Mouse (Mus musculus) kidney, adult 2 months (tissue): Measurements from ENCODE around the gene B3gntl1. TPM values are rescaled to one million over a fixed set of nuclear protein-coding genes. Genes with fewer than 3 reads are reported as not detected.

Source experiments
- DNase-seq: peaks from one replicate; pipeline ENCODE4 v3.0.0; 2021
- H3K27ac ChIP-seq: fragments of 200-500 bp; 2 replicates; pipeline ENCODE4 v1.5.1; 2012; ENCODE audit warnings: low read depth, low read length, control low read depth, inconsistent platforms; ENCODE audit not compliant: insufficient read depth
- H3K27me3 ChIP-seq: fragments of 200-500 bp; replicated peaks from 2 replicates; pipeline ENCODE4 v1.6.1; 2012; ENCODE audit warnings: mild to moderate bottlenecking, moderate library complexity, low read length, inconsistent platforms; ENCODE audit not compliant: control insufficient read depth, insufficient read depth
- H3K36me3 ChIP-seq: fragments of 200-500 bp; 2 replicates; pipeline ENCODE4 v1.6.1; 2012; ENCODE audit warnings: mild to moderate bottlenecking, moderate library complexity, low read length, inconsistent platforms; ENCODE audit not compliant: control insufficient read depth, insufficient read depth
- H3K4me1 ChIP-seq: fragments of 200-500 bp; 2 replicates; pipeline ENCODE4 v1.6.1; 2011; ENCODE audit warnings: low read length; ENCODE audit not compliant: control insufficient read depth, insufficient read depth
- H3K4me3 ChIP-seq: fragments of 200-500 bp; 2 replicates; pipeline ENCODE4 v1.5.1; 2011; ENCODE audit warnings: mild to moderate bottlenecking, low read depth, low read length, control low read depth; ENCODE audit not compliant: insufficient read depth
- CTCF ChIP-seq: fragments of 200-500 bp; conservative IDR thresholded peaks from 2 replicates; pipeline ENCODE4 v1.5.1; 2011; ENCODE audit warnings: low read depth, mild to moderate bottlenecking, control low read depth, low read length, moderate library complexity, mixed read lengths; ENCODE audit not compliant: insufficient read depth, insufficient read length
- POLR2A ChIP-seq: fragments of 200-500 bp; IDR thresholded peaks from one replicate; pipeline ENCODE4 v1.6.1; 2011; ENCODE audit warnings: low read depth, low read length, control low read depth
- WGBS: fragments of 180-500 bp; shearing (Covaris S2); methylation state at CpG from one replicate; pipeline ENCODE4 v1.1.7; 2018; 5-methylcytosine and 5-hydroxymethylcytosine counted together
- polyA plus RNA-seq: library from polyadenylated mRNA; depleted of rRNA; stranded (reverse); fragments of >200 nt; gene quantifications from 2 replicates; pipeline ENCODE4 v1.2.3, GENCODE M21; 2012; rRNA removed

The B3gntl1 gene
- polyA plus RNA-seq, 1 experiment: 4.9 TPM

- WGBS: 91% methylated on average over 3 of the region's 3 CpGs
- H3K4me3 ChIP-seq: no peak overlapping the region
- DNase-seq: no peak
- no peaks in the 10 kb centered on the region for H3K36me3 ChIP-seq
- no peak for TF ChIP-seq CTCF
- no peak for TF ChIP-seq POLR2A
- H3K27me3 ChIP-seq: no peaks in the 10 kb centered on the region
- H3K27ac ChIP-seq: no peak overlapping the region
- no peaks in the 10 kb centered on the region for H3K4me1 ChIP-seq
Measured at GRCm38 (mm10) chr11:121601422-121601821, 71.5 kb downstream of the B3gntl1 start.

GRCm38 (mm10) chr11:121597254-121597653 lies 75.7 kb downstream of the B3gntl1 start:
- WGBS: 79% methylated on average over 6 of the region's 6 CpGs
- H3K4me3 ChIP-seq: no peak overlapping the region
- TF ChIP-seq POLR2A (no peak), CTCF (no peak)
- H3K4me1 ChIP-seq: no peaks in the 10 kb centered on the region
- no peak overlapping the region for H3K27ac ChIP-seq
- H3K36me3 ChIP-seq: no peaks in the 10 kb centered on the region; the same call in 1 of the 2 replicates
- no peaks in the 10 kb centered on the region for H3K27me3 ChIP-seq
- no peak for DNase-seq

DNA sequence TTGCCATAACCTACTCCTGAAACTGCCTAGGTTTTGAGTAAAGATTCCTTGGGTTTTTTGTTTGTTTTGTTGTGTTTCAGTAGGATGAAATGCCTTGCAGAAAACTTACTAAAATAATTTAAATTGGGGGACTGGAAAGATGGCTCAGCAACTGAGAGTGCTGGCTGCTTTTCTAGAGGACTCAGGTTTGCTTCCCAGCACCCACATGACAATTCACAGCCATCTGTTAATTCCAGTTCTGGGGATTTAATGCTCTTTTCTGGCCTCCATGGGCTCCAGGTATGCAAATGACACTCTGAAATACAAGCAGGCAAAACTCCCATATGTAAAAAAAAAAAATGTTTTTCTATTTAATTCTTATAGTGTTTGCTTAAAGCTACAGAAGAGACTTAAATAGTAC lies 91.1 kb downstream of the B3gntl1 start:
- Histone ChIP-seq H3K4me3 (no peak overlapping the region), H3K36me3 (peaks cover 3% of the 10 kb centered on the region; the same call in 1 of the 2 replicates), H3K27ac (no peak overlapping the region), H3K4me1 (no peaks in the 10 kb centered on the region), H3K27me3 (no peaks in the 10 kb centered on the region)
- TF ChIP-seq CTCF: no peak
- no peak for TF ChIP-seq POLR2A
- no peak for DNase-seq

Other genes with a start within 250 kb of the B3gntl1 start
- gene Fn3k, start 238.2 kb downstream of the B3gntl1 start, polyA plus RNA-seq: 30.6 and 33.7 TPM in 2 replicates
- 58.9 and 70.1 TPM in 2 replicates for gene Tbcd, start 221.2 kb downstream of the B3gntl1 start, polyA plus RNA-seq
- 3.0 and 3.3 TPM in 2 replicates for gene Zfp750, start 153.8 kb downstream of the B3gntl1 start, polyA plus RNA-seq
- gene Metrnl, start 28.4 kb upstream of the B3gntl1 start, polyA plus RNA-seq: 42.6 and 49.1 TPM in 2 replicates
- not detected in 2 replicates for gene Ptchd3, start 157.1 kb upstream of the B3gntl1 start, polyA plus RNA-seq